Mouse (Mus musculus) retina, postnatal 7 days (tissue): ENCODE data around the gene Cdca7l.
"Not testable (repeated sequence)": the region's sequence is repeated elsewhere in the genome, so short reads cannot be mapped to it uniquely, and the experiment has no call there.

Experiments
- DNase-seq: peaks from one replicate; pipeline ENCODE4 v3.0.0-alpha.2; 2012; ENCODE audit warnings: low read depth, low spot score

The Cdca7l gene

GRCm38 (mm10) chr12:117861249-117861648 is 57.2 kb downstream of the Cdca7l start:
- DNase-seq: no peak

DNA sequence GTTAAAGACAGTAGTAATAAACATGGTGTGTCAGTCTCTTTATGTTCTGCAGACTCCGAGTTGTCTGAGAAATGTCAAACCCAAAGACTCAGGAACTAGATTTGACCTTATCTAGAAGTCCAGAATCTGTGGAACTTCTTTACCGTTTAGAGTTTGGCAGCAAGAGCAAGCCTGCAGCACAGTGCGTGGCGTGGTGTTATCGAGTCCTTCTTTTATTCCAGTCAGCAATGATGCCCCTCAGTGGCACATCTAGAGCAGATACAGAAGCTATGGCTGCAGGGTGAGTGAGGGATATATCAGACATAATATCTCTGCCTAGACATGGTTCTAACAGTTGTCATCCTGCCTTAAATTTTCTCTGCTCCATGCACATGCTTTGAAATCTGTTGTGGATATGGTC is 58.6 kb downstream of the Cdca7l start:
- DNase-seq: no peak

GRCm38 (mm10) chr12:117867708-117868564 is 63.8 kb downstream of the Cdca7l start:
- no peak for DNase-seq

- DNase-seq: no peak
Observed at GRCm38 (mm10) chr12:117872265-117872664, 68.2 kb downstream of the Cdca7l start.

- no peak for DNase-seq
Observed at GRCm38 (mm10) chr12:117878341-117878740, 74.3 kb downstream of the Cdca7l start.

DNA sequence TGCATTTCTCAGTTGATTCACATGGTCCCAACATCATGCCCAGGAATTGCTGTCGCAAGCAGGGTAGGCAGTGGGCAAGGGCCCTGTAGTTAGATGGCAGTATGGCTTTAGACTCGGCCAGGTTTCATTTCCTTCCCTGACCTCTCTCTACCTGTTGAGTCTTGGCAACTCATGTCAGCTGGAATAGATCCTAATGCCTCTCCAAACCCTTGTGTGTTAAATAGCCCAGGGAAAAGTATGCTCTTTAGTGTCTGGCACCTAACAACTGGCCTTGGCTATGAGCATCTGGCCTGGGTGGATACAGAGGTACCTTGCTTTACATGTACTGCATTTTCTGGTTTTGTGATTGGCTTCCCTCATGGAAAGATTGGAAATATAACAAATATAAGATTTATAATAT is 80.5 kb downstream of the Cdca7l start:
- DNase-seq: no peak

- no peak for DNase-seq
Observed at GRCm38 (mm10) chr12:117887422-117887821, 83.3 kb downstream of the Cdca7l start.

DNA sequence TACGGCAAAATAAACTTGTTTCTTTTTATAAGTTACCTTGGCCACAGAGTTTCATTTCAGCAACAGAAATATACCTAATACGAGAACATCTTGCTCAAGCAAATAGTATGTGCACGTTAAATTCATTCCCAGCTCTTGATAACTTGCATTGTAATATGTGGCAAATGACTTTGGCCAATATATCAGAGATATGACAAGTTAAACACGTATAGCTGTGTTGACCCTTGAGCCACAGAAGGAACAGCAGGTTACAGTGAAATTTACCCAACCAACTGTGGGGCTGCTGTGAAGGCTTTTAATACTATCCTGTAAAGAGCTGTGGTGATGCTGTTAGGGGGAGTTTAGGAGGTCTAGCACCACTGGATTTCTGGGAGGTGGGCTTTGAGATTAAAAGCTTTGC is 96.7 kb downstream of the Cdca7l start:
- not testable (repeated sequence) for DNase-seq

- not testable (repeated sequence) for DNase-seq
Observed at GRCm38 (mm10) chr12:117901352-117901751, 97.3 kb downstream of the Cdca7l start.

DNA sequence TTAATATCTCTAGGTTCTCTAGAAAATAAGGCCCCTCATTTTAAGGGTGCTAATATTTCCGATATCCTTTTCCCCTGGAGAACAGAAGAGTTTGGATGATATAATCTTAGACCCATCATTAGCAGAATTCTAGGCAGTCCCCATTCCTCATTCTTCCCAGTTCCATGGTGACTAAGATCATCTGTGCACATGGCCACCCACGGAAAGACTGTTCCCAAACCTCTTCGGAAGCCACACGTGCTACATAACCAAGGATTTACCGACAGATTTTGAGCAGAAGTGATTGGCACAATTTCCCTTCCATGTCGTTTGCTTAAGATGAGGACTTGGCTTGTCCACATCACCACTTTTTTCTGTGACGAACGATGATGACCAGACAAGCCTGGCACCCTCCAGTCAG is 99.6 kb downstream of the Cdca7l start:
- DNase-seq: no peak

- not testable (repeated sequence) for DNase-seq
Observed at GRCm38 (mm10) chr12:117905232-117905840, 101.2 kb downstream of the Cdca7l start.

DNA sequence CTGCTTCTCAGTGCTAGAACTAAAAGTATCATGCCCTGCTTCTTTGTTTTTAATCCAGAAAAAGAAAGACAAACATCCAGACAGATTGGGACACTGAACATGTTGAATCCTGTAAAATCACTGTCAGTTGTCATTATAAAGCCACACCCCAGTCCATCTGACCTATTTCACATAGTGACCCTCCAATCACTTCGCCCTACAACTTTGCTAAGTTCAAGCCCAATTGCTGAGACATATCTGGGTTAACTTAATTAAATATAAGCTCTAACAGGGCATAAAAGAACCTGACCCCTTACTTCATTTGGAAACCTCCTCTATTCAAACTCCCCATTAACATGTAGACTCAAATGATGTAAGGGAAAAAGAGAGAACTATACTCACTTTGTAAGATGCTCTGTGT is 107.3 kb downstream of the Cdca7l start:
- DNase-seq: no peak

GRCm38 (mm10) chr12:117914613-117915245 is 110.6 kb downstream of the Cdca7l start:
- no peak for DNase-seq

GRCm38 (mm10) chr12:117915826-117916588 is 111.9 kb downstream of the Cdca7l start:
- DNase-seq: no peak
